Mouse (Mus musculus): ENCODE data around the gene Ccdc42. TPM values are rescaled to one million over a fixed set of nuclear protein-coding genes. Genes with fewer than 3 reads are reported as not detected.
A peak's percentile ranks its signal among the peaks of the same experiment; 100 is the strongest.

Ccdc42 gene
- total RNA-seq, 2 experiments from 2014 or later = 0.49 to 0.87 TPM

GRCm38 (mm10) chr11:68583906-68584480, 2.8 kb upstream of the Ccdc42 start:
- no peak for DNase-seq (ENCODE audit: low spot score in 2 of 2)

- DNase-seq (ENCODE audit: low spot score in 2 of 2) = no peak
Measured at GRCm38 (mm10) chr11:68585890-68586289, 931 bp upstream of the Ccdc42 start.

- DNase-seq (ENCODE audit: low spot score in 2 of 2) = peak; percentile 80 to 84
Measured at GRCm38 (mm10) chr11:68589055-68589809, 2.4 kb downstream of the Ccdc42 start.

- no peak for DNase-seq (ENCODE audit: low spot score in 2 of 2)
Measured at GRCm38 (mm10) chr11:68591708-68592107, 4.9 kb downstream of the Ccdc42 start.

GRCm38 (mm10) chr11:68593247-68593646, 6.4 kb downstream of the Ccdc42 start:
- DNase-seq (ENCODE audit: low spot score in 2 of 2) = no peak

GRCm38 (mm10) chr11:68597912-68598311, 11.1 kb downstream of the Ccdc42 start:
- DNase-seq (ENCODE audit: low spot score in 2 of 2) = no peak

- DNase-seq (ENCODE audit: low spot score in 2 of 2) = no peak
Measured at GRCm38 (mm10) chr11:68600551-68601021, 13.8 kb downstream of the Ccdc42 start.

GRCm38 (mm10) chr11:68601486-68601991, 14.7 kb downstream of the Ccdc42 start:
- DNase-seq (ENCODE audit: low spot score in 2 of 2) = no peak

- no peak for DNase-seq (ENCODE audit: low spot score in 2 of 2)
Measured at GRCm38 (mm10) chr11:68602200-68602931, 15.5 kb downstream of the Ccdc42 start.

- DNase-seq (ENCODE audit: low spot score in 2 of 2) = no peak
Measured at GRCm38 (mm10) chr11:68607046-68607445, 20.2 kb downstream of the Ccdc42 start.

GRCm38 (mm10) chr11:68609910-68610566, 23.2 kb downstream of the Ccdc42 start:
- DNase-seq (ENCODE audit: low spot score in 2 of 2) = no peak

GRCm38 (mm10) chr11:68610567-68610947, 23.7 kb downstream of the Ccdc42 start:
- DNase-seq (ENCODE audit: low spot score in 2 of 2) = no peak

GRCm38 (mm10) chr11:68613071-68613711, 26.4 kb downstream of the Ccdc42 start:
- DNase-seq (ENCODE audit: low spot score in 2 of 2) = no peak

- no peak for DNase-seq (ENCODE audit: low spot score in 2 of 2)
Measured at GRCm38 (mm10) chr11:68622751-68623150, 35.9 kb downstream of the Ccdc42 start.

GRCm38 (mm10) chr11:68623225-68623870, 36.5 kb downstream of the Ccdc42 start:
- peak; percentile 37 to 48 for DNase-seq (ENCODE audit: low spot score in 2 of 2)

- DNase-seq (ENCODE audit: low spot score in 2 of 2) = no peak
Measured at GRCm38 (mm10) chr11:68623871-68624258, 37.0 kb downstream of the Ccdc42 start.

- DNase-seq (ENCODE audit: low spot score in 2 of 2) = no peak
Measured at GRCm38 (mm10) chr11:68631611-68632316, 44.9 kb downstream of the Ccdc42 start.

- no peak for DNase-seq (ENCODE audit: low spot score in 2 of 2)
Measured at GRCm38 (mm10) chr11:68637861-68638615, 51.2 kb downstream of the Ccdc42 start.

- no peak for DNase-seq (ENCODE audit: low spot score in 2 of 2)
Measured at GRCm38 (mm10) chr11:68641361-68641760, 54.5 kb downstream of the Ccdc42 start.

Data from layer of hippocampus, postnatal 10 days (tissue).